Mouse (Mus musculus) adrenal gland, adult 2 months (tissue): ENCODE measurements around the gene Tgtp2. TPM values are rescaled to one million over a fixed set of nuclear protein-coding genes. Genes with fewer than 3 reads are reported as not detected.
A peak's percentile ranks its signal among the peaks of the same experiment; 100 is the strongest.

Experiments used
- DNase-seq: peaks from one replicate; pipeline ENCODE4 v3.0.0; 2021
- long read RNA-seq: library from polyadenylated mRNA; stranded (forward); transcript quantifications from one replicate; pipeline ENCODE4 v2.0.0, GENCODE M21; 2021
- polyA plus RNA-seq: library from polyadenylated mRNA; depleted of rRNA; stranded (reverse); fragments of >200 nt; gene quantifications from 2 replicates; pipeline ENCODE4 v1.2.3, GENCODE M21; 2012; rRNA removed
- total RNA-seq, 2 experiments: library from RNA; stranded (reverse); gene quantifications; 2 replicates each; pipeline ENCODE4 v1.2.3; 2021

Gene Tgtp2
- 1 to 10 TPM; 3.8 to 4.0 TPM for total RNA-seq
- 0.40 and 1.5 TPM in 2 replicates for polyA plus RNA-seq
- long read RNA-seq = 0 reads

DNA sequence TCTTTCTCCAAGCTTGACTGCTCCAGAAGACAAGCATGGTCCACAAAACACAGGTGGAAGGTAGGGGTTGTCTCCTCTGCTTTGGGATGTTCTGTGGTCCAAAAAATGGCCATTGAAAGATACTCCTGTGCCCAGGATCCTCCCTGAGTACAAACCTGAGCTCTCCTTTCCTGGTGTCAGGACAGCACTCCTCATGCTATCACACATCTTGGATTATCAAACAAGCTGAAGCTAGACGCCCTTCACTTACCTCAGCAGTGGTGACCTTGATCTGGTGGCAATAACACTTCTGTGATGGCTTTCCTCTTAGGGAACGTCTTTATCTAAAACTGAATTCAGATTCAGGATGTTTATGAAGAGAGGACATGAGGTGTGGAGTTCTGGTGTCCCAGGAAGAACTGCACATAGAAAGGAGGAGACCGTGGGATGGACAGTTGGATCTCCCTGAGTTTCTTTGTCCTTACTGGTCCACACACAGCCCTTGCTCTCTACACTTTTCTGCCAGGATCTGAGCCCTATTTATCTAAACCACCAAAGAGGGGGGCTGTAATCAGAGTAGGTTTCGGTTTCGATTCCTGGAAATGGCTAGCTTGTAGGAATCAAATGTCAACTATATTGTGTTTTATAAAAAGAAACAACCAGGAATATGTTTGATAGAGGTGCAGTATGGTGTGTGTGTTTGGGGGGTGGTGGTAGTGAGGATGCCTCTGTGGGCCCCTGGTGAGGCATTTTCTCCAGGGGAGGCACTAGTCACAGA, at the start of gene Tgtp2:
Gene Tgtp2, minus strand, starts transcription at position 494 of the 757 bp plus-strand sequence.
- peak; percentile 8 for DNase-seq

DNA sequence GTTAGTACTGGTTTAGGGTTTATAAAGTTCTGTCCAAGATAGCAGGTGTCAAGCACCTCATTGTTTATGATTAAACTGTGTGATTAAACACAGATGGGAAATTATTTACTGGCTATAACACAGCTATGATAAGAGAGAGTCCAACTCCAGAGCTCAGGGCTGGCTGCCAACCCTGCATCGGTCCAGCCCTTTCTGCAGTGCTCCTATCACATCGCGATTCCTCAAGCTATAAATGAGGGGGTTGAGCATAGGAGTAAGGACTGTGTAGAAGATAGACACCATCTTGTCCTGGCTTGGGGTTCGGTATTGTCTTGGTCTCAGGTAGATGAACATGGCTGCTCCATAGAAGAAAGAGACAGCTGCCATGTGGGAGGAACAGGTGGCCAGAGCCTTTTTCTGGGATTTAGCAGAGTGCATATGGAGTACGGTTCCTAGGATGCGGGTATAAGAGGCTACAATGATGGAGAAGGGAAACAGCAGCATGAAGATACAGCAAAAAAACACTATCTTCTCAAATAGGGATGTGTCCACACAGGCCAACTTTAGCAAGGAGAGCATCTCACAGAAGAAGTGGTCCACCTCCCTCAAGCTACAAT, 48.7 kb upstream of the Tgtp2 start:
- no peak for DNase-seq

DNA sequence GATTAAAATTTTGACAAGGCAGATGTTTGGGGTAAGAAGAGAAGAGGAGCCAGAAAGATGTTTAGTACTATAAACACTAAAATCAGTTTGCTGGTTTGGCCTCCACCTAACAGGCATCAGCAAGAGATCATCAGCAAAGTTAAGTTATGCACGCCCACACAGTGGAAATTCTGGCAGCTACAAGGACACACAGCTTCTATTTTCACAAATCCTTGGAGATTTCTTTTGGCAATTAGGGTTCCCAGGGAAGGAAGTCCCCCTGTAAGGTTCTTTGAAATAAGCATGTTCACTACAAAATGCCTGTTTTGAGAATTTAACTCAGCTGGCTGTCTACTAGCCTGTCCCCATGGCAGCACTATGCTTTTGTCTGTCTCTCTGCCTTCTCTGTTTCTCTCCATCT, 47.0 kb upstream of the Tgtp2 start:
- no peak for DNase-seq

DNA sequence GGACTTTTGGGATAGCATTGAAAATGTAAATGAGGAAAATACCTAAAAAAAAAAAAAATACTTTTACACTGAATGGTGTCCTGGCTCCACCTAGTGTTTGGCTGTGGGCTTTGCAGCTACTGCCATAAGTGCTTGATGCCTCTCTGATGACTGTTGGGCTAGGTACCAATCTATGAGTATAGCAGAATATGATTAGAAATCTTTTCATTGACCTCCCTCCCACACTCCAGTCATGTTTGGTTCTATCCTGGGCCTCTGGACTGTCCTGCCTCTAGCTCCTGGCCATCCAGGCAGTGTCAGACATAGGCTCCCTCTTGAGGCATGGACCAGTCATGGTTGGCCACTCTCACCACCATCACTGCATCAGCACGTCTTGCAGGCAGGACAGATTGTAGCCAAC, 44.8 kb upstream of the Tgtp2 start:
- DNase-seq = no peak

DNA sequence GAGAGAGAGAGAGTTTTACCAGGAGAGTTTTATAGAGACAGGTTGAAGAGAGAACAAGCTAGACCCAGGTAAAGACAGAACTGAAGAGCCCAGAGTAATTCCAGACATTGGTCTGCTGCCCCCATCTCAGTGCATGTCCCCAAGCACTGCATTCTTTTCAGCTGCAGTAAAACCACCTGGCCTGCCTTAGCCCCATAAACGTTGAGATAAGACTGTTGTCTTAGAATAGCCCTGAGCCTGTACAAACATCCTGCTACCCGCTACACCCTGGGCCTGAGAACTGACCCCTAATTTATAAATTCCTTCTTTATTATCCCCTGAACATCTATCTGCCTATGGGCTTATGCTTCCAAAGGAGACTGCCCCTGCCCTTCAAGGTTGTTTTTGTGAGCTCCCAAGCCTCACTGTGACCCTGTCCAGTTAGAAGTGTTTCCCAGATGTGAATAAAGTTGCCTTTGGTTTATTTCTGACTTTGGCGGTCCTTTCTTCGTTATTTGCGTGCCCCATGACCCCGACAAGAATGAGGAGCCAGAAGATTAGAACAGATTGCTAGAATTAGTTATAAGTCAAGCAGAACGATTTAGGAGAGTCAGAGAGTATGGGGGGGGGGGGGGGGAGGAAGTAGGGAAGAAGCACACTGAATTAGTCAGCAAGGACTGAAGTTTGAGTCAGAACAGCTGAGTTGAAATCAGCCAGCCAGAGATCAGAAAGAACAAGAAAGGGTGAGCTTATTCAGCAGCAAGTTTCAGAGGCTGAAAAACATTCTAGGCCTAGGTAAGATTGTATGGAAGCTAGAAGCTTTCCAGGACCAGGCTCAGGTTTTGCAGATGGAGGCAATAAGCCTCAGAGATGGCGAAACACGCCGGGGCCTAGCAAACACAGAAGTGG, 43.9 kb upstream of the Tgtp2 start:
- DNase-seq = no peak

DNA sequence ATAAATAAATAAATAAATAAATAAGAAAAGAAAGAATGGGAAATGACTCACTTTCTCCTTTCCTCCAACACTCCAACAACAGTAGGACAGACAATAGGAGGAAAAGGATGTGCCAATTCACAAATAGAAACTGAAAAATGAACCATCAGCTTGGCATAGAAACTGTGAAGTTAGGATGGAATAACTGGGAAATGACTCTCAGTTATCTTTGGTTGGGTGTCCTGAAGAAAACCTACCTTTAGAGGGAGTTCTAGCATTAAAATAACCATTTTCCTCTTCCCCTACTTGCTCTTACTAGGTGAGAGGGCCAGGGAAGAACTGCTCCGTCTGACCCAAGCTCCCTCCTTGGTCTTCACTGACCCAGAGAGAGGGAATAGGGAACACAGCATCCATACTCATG, 41.7 kb upstream of the Tgtp2 start:
- no peak for DNase-seq

DNA sequence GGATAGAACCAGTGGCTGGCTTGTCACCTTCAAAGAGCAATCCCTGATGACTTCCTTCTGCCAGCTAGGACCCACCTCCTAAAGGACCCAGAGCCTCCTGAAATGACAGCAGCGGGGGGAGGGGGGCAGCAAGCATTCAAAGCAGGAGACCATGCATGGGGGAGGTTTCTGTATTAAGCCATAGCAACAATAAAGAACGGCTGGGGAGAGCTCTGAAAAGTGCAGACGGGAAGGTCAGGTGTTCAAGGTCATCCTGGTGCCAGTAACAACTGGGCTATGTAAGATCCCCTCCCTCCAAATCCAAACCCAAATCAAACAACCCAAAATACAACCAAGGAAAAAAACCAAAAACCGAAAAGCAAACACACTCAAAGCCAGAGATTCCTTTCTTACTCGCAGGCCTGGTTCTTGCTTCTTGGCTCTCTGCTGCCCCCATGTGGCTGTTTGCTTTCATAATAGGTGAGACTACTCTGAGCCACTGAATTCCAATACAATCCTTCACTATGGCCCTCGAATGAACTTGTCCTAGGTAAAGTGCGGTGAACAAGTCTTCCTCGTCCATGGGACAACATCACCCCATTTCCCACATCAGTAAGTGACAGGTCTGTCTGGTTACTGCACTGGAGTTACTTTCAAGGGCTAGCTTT, 39.2 kb upstream of the Tgtp2 start:
- peak; percentile 83 for DNase-seq

DNA sequence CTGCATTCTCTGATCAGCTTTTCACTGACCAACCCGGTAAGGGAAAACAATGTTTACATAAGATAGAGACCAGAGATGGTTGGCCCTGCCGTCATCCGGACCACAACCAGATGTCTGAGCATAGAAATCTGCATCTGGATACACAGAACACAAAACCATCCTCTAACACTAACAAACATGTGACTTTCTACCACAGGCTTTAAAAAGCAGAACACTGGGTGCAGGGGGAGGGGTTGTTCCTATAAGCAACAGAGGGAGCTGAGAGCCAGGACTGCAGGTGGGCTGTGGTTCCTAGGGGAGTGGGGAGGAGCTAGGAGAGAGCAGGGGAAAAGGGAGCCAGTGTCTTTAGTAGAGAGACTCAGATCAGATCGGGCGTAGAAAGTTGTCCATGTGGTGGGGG, 37.5 kb upstream of the Tgtp2 start:
- DNase-seq = no peak

DNA sequence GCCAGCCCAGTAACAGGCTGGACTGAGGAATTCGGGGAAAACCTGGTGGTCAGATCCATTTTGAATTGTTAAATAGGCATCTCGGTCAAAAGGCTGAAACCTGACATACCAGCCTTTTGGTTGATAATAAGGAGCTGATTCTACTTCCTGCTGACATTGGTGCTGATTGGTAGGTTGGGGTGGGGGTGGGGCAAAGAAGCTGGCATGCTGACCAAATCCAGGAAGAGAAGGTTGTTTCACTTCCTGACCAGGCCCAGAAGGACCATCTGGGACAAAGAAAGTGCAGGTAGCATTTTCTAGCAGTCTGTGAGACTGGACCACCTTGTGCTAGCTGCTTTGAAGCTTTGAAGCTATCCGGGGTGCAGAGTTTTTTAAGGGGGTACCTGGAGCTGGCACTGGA, 36.4 kb upstream of the Tgtp2 start:
- no peak for DNase-seq

DNA sequence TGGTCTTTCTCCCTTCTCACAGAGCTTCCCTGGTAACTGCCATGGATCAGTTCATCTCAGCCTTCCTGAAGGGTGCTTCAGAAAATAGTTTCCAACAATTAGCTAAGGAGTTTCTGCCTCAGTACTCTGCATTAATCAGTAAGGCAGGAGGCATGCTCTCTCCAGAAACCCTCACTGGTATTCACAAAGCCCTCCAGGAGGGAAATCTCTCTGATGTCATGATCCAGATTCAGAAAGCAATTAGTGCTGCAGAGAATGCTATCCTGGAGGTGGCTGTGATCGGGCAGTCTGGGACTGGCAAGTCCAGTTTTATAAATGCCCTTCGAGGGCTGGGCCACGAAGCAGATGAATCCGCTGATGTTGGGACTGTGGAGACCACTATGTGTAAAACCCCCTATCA, 31.4 kb upstream of the Tgtp2 start:
- no peak for DNase-seq

DNA sequence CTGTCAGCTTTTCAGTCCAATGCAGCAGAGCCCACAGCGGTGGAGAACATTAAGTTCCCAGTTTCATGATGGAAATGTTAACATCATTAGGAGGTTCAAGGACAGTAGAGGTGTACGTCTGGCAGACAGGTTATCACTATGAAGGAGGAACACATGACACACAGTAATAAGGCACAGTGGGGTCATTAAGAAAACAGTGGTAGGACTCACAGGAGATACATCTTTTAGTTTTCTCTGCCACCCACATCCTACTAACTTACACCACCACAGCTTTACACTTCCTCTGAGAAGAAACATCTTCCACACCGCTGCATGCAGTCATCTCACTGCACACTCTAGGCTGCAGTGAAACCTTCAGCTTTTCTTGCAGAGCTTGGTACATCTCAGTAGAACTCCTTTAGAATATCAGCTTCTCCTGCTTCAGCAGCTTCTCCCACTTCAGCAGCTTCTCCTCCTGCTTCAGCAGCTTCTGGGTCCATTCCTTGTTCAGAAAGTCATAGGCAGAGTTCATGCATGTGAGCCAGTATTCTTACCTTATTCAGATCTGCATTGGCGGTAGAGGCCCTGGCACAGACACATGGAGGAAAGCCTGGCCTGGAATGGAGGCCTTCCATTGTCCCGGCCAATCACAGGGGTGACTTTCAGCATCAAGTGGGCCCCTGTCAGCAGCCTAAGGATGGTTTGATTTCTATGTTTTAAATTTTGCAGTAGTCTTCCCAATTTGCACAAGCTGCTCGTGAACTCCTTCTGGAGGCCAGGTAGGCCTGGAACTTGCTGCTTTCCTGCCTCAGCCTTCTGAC, 30.1 kb upstream of the Tgtp2 start:
- DNase-seq = no peak

DNA sequence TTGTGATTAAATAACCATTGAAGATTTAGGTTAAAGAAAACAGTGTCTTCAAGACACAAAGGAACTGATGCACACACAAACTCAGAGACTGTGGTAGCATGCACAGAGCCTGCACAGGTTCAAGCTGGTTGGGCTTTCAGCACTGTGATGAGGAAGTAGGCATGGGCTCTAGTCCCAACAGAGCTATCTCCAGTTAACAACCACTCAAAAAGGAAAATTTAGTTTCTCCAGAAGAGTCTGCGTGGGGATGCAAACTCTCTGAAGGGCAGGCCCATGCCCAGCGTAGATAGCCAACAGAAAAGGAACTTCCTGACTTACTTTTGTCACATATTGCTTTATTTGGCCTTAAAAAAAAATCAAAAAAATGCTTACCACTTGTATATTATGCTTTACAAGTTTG, 28.8 kb upstream of the Tgtp2 start:
- DNase-seq = no peak

DNA sequence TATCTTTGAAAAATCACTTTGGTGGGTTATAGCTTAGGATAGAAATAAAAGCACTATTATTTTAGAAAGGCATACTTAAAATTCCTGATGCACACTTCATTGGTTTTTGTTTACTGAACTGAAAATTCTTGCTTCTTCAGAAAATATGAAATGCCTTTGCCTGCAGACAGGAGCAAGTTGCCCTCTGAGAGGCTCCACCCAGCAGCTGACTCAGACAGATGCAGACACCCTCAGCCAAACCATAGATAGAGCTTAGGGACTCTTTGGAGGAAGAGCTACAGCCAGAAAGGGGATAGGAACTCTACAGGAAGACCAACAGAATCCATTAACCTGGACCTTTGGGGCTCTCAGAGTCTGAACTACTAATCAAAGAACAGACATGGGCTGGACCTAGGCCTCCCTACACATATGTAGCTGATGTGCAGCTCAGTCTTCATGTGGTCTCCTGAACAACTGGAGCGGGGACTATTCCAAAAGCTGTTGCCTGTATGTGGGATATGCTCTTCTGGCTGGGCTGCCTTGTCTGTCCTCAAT, 28.1 kb upstream of the Tgtp2 start:
- DNase-seq = no peak

DNA sequence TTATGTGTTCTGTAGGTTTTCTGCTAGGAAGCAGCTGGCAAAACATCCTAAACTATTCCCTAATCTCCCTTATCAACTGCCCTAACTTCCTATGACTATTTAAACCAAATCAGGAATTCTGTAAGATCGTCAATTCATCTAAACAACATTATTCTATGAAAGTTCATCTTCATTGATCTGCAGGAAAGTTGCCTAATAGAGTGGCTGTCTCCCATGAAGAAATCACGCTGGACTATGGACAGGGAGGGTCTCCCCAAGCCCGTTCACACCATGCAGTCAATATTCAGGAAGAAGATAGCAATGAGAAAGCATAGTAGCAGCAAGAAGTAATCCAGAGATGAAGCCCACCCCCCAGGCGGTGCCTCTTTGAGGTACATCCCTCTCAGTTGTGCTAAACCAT, 27.2 kb upstream of the Tgtp2 start:
- DNase-seq = no peak

DNA sequence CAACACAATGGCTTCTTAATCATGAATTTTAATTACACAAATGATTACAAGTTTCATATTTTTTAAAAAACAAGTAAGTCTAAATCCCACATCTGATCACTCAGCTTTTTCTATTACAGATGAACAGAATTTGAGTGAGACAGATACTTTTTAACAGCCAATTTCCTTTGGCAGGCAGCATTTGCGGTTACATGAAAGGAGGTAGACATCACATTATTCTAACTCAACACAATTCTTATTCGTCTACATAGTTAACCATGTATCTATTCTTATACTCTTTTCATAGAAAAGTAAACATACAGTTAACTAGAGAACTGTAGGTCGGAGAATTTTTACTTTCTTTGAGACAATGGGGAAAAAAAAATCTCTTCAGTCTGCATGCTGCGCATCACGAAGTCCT, 26.5 kb upstream of the Tgtp2 start:
- no peak for DNase-seq

DNA sequence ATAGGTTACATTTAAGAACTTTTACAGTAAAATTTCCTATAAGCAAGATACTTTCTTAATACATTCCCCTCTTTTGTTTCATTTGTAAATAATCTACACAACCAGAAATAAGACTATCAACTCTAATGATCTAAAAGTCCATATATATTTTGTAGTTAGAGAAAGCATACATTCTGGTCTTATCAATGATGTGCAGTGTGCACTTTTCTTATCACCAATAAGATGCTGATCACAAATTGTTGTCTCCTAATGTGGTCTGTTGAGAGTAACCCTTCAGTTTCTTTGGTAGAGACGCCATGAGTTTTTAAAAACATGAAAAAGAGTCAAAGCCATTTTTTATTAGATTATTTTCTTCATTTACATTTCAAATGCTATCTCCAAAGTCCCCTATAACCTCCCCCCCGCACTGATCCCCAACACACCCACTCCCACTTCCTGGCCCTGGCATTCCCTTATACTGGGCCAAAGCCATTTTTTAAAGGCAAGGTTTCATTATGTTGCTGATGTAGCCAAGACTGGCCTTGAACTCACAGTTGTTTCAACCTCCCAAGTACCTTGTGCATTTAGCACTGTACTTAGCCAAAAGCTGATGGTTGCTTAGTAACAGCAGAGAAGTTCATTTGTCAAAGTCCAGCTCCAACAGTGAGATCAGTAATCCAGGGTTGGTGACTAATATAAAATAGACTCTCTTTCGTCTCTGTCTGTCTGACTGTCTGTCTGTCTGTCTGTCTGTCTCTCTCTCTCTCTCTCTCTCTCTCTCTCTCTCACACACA, 25.9 kb upstream of the Tgtp2 start:
- DNase-seq = peak; percentile 23

DNA sequence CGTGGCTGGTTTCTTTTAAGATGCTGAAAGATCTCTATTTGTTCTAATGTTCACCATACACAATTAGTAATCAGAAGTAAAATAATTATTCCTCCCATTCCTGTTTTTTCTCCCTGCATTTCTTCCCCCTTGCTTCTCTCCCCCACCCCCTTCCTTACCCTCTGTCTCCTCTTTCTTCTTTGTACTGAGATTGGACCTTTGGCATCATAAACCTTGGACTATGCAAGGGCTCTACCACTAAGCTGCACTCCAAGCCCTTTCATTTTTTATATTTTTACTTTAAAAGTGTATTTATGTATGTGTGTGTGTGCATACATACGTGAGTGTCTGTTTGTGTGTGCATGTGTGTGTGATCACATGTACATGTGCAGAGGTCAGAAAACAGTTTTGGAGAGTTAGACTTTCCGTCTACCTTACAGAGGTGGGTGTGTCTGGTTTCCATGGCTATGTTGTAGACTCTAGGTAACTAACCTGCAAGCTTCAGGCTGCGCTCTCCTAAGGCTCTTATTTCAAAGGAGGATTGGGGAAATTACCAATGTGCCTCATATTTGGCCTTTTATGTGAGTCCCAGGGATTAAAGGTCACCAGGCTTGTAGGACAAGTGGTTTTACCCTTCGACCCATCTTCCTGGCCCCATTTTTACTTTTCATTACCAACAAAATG, 25.1 kb upstream of the Tgtp2 start:
- no peak for DNase-seq

DNA sequence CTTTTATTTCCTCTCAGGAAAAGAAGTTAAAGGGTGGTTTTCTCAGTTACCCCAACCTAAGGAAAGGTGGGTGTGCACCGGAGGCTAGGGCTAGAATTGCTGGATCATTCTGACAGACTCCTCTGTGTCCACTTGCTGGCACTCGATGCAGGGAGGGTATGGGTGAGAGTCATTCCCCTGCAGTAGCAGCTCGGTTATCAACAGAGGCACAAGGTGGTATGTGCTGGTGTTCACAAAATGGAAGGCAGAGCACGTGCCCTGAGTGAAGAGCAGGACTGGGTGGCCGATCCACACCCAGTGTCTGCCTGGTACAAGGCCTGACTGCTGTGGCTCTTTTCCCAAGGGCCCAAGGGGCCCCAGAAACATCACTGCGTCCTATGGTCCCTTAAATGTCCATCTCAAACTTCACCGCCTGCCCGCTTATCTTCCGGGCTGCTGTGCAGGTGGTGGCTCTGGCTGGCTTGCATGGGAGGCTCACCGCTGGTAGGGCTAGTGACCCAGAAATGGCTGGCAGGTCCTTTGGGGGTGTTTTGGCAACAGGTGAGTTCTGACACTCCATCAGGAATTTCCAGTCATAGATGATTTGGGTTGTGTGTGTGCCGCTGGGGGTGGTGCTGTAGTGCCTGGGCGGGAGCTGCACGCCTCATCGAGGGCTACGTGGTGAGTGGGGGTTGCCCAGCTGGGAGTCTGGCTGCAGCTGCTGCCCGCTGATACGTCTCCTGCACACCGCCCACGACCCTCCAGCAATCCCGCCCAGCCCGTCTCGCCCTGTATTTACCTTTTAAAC, 24.0 kb upstream of the Tgtp2 start:
- DNase-seq = no peak

DNA sequence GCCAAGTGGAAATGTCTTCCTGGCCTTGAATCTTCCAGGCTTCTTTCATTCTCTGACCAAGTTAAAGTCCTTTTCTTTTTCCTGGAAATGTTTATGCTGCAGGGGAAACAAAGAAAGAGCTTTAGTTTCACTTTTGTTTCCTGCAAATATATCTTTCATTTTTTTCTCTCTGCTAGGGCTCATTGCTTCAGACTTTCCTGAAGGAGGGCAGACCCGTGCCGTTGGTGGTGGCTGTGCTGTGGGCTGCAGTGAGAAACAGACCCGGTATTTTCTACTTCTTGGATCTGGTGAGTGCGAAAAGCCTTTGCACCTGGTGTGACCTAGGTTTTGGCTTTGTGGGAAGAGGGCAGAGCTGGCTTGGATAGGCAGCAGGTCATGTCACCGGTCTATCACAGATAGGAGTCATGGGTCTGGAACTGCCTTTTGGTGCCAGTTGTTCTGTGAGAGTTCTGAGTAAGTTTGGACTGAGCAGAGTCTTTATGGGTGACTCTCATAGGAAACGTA, 22.9 kb upstream of the Tgtp2 start:
- peak; percentile 26 for DNase-seq
